Mouse (Mus musculus) adrenal gland, adult 8-10 months (tissue): Measurements from ENCODE around the gene Slc35e3. TPM values are rescaled to one million over a fixed set of nuclear protein-coding genes. Genes with fewer than 3 reads are reported as not detected.

Experiments used
- DNase-seq: peaks from one replicate; pipeline ENCODE4 v3.0.0; 2022
- total RNA-seq, 4 experiments: library from RNA; stranded (reverse); gene quantifications; 2 replicates each; pipeline ENCODE4 v1.2.4; 2022

The Slc35e3 gene
- total RNA-seq, 4 experiments from 2014 or later, result 16.6 to 24.2 (median 20.5) TPM

DNA sequence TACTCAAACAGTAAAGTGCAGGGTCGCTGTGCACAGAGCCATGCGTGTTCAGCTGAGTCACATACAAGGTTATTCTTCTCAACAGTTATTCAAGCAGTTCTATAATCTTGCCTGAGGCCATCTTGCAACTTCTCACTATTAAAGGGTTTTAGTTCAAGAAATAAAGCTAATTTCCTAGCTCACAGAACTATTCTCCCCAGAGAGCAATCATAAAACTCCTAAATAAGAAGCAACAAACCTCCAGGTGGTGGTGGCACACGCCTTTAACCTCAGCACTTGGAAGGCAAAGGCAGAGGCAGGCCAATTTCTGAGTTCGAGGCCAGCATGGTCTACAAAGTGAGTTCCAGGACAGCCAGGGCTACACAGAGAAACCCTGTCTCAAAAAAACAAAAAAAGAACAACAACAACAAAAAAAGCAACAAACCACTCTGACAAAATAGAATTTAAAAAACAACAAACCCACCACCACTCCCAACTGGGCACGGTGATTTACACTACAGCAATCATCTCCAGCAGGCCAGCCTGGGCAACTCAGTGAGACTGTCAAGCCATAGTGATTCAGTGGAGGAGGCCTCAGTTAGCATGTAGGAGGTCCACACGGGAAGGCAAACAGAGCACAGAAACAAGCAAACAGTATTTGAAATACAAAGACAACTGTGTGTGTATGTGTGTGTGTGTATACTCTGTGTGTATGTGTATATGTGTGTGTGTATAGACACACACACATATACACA lies 49.2 kb downstream of the Slc35e3 start:
- no peak for DNase-seq

DNA sequence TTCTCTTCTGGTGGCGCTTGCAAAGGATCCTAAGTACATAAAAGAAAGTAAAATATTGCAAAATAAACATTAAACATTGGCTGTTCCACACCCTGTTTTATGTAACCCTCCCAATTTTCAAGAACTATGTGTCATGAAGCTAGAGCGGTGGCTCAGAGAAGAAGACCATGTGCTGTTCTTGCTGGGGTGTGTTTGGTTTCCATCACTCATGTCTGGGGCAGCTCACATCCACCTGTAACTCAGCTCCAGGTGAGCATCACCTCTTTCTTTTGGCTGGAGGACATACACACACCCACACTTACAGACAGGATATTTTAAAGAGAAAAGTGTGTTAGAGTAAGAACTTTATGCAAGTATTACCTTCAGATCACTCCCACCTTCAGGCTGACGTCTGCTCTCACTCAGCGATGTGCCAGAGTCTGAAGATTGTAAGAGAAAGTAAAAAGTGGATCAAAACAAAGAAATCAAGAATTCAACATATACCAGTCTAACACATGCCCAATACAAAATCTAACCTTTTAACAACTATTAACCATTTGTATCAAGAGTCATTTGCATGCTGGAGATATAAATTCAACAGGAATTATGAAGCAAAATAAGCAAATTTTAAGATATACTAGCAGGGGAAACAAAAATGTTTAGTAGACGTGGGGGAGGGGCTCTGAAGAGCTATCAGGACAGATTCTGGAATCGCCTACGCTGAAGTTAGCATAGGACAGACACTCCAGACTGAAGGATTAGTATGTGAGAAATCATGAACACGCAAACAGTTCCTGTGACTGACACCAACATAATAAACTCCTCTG lies 49.9 kb downstream of the Slc35e3 start:
- no peak for DNase-seq

- no peak for DNase-seq
Measured at GRCm38 (mm10) chr10:117695605-117696004, 50.6 kb downstream of the Slc35e3 start.

DNA sequence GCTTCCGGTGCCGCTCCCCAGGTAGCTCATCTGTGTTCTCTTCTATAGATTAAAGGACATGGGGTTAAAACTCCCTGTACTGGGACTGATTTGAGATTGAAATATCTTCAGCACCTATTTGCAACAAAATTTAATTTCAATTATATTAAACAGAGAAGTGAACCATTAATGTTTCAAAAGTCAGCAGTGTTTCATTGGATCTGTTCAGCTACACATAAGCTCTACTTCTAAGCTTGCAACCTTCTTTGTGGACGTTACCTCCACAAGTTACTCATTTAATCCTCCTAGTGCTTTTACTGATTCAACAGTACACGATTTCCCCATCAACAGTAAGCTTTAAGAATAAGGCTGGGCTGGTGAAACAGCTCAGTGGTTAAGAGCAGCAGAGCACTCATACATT lies 51.1 kb downstream of the Slc35e3 start:
- DNase-seq, result no peak

- no peak for DNase-seq
Measured at GRCm38 (mm10) chr10:117694255-117694953, 51.8 kb downstream of the Slc35e3 start.

DNA sequence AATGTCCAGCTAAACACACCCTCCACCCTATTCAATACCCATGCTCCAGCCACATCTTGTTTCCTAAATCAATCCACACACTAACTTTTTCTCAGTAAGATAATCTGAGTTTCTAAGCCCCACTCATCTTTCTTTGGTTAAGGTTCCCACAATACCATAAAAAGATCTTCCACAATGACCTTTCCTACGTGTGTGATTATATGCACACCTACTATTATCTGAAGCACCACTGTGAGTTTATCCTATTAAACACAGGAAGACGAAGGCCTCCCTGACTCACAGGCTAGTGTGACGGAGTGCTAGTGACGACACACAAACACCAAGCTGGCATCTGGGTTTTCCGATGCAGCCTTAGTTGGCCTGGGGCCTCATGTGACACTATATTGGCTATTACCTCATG lies 53.2 kb downstream of the Slc35e3 start:
- no peak for DNase-seq

GRCm38 (mm10) chr10:117692173-117692572 lies 54.0 kb downstream of the Slc35e3 start:
- DNase-seq, result no peak

DNA sequence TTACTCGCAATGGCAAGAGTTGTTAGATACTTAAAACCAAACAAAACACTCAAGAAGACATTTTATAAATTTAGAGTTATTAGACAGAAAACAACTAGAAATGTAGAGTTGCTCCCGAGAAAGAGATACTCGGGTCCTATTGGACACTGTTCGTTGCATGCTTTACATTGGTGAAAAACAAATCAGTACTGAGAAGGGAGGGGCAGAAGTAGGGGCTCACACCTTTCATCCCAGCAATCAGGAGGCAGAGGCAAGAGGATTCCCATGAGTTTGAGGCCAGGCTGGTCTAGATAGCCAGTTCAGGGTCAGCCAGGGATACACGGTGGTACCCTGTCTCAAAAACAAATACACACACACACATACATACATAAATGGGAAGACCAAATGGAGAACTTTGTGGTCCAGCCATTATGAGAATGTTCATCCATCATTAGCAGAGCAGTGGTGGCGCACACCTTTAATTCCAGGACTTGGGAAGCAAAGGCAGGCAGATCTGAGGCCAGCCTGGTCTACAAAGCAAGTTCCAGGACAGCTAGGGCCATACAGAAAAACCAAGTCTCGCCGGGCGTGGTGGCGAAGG lies 54.7 kb downstream of the Slc35e3 start:
- DNase-seq, result no peak

- DNase-seq, result no peak
Measured at GRCm38 (mm10) chr10:117690770-117691296, 55.3 kb downstream of the Slc35e3 start.

- no peak for DNase-seq
Measured at GRCm38 (mm10) chr10:117690101-117690352, 56.1 kb downstream of the Slc35e3 start.

DNA sequence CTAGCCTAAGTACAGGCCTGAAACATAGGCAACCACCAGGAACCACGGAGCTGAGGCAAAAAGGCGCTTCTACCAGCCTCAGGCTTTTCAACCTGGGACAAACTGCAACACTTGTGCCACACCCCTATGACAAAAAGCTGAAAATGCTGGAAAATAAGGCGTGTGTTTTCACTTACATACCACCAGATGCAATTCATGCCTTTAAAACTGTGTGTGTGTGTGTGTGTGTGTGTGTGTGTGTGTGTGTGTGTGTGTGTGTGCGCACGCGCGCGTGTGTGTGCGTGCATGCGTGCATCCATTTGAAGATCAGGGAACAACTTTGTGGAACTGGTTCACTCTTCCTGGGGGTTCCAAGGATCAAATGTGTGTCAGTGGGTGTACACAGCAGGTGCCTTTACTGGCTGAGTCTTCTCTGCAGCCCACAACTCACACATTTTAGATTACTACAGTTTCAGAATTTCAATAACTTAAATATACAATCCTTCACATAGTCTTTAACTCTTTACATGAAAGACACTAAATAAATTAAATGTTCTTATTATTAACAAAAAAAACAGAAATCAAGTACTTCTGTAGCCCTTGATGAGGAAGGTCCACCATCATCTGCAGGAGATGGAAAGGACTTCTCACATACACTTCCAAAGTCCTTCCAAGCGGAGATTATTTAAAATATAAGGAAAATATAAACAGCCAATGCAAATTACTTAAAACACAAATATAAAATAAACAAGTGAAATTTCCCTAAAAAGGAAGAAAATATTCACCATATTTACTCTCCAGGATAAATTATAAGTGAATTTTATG lies 56.7 kb downstream of the Slc35e3 start:
- no peak for DNase-seq

GRCm38 (mm10) chr10:117688204-117689151 lies 57.7 kb downstream of the Slc35e3 start:
- no peak for DNase-seq

DNA sequence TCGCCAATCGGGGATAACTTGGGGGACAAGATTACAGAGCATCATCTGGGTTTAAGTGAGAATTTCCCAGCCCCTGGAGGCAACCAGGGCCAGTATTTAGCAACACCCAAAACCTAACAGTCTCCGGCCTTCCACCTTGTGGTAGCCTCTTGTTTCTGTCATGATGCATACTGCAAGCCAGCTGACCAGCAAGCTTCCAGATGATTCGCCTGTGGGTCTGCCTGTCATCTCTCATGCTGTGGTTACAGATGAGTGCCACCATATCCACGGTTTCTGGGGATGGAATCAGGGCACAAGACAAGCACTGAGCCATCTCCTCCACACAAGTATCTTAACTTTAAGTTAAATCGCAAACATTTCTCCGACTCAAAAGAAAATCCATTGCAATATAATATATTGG lies 58.6 kb downstream of the Slc35e3 start:
- DNase-seq, result no peak

DNA sequence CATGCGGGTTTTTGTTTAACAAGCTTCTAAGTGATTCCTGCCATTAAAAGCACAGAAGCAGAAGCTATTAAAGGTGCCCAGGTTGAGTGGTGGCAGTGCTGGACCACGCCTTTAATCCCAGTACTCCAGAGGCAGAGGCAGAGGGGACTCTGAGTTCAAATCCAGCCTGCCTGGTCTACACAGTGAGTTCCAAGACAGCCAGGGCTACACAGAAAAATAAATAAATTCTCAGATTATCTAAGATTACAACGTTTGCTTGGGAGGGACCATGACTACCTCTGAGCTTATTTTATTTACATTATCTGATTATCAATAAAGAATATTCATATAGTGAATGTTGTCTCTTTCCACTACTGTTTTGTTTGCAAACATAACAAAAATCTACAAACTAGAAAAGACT lies 59.1 kb downstream of the Slc35e3 start:
- no peak for DNase-seq

DNA sequence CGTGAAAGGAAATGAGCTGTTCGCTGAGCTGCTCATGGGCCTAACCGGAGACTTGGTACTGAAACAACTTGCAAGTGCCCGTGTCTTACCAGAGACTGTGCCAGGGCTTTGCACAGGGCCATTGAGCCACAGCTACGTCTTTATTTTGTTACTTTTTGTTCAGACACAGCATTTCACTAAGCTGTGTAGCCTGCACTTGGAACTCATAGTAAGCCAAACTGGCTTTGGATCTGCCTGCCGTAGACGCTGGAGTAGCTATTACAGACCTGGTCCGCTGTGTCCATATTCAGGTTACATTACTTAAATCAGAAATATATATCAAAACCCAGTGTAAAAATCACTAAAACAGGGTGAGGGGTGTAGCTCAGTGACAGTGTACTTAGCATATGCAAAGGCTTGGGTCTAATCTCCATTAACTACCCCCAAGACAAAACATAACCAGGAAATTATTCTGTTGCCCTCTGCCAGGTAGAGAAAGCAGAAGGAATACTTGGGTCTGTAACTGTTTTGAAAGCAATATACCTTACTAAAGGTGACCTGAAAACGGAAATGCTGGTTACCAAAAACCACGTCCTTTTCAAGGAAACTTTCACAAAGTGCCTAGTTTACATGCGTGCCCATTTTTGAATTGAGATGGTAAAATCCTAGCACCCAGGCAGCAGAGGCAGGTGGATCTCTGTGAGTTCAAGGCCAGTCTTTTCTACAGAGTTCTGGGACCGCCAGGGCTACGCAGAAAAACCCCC lies 60.1 kb downstream of the Slc35e3 start:
- no peak for DNase-seq

- no peak for DNase-seq
Measured at GRCm38 (mm10) chr10:117685171-117685848, 60.9 kb downstream of the Slc35e3 start.

DNA sequence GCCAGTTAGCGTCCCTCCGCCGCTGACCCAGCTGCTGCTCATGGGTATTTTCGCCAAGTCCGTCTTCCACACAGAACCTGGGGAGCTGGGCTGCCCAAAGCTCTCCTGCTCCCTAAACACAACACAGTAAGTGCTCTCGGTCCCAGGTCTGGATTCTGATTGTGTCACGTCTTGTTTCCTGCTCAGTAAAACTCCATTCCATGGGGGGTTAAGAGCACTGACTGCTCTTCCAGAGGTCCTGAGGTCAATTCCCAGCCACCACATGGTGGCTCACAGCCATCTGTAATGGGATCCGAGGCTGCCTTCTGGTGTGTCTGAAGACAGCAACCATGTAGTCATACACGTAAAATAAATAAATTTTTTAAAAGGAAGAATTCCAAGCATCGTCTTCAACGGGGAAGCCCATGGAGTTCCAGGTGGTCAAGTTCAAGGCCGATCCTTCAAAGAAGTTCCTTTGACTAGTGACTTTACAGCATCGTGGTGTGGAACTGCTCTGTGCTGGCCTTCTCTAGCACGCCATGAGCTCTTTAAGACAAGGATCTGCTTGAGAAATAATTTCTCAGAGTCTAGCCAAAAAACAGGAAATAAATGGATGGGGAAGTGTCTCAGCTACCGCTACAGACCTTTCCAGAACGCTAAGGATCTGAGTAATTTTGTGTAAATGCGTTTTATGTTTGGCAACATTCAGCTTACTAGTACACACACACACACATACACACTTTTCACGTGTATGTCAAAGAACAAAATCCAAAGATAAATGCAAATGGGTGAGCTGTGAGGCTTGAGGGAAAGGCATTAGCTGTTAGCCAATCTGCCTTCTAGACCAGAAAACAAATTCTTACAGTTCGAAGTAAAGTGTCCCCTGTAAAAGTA lies 61.6 kb downstream of the Slc35e3 start:
- DNase-seq, result no peak

- no peak for DNase-seq
Measured at GRCm38 (mm10) chr10:117683734-117684037, 62.5 kb downstream of the Slc35e3 start.
